Mouse (Mus musculus) neural tube, embryonic 14.5 days (tissue): Measurements from ENCODE around the gene Agap3. TPM values are rescaled to one million over a fixed set of nuclear protein-coding genes. Genes with fewer than 3 reads are reported as not detected.

Experiments used
- ATAC-seq: fragments of 200-750 bp; cut with Nextera tagmentation; 2 replicates; pipeline ENCODE4 v1.8.0; 2017; ENCODE audit warnings: low read depth, mild to moderate bottlenecking, moderate TSS enrichment, moderate library complexity
- H3K27ac ChIP-seq: fragments of 300-500 bp; sonication (generic); 2 replicates; pipeline ENCODE4 v1.5.1; 2014; ENCODE audit warnings: low read depth, mild to moderate bottlenecking, control low read depth, low read length, moderate library complexity, mixed read lengths
- H3K27me3 ChIP-seq: fragments of 300-500 bp; sonication (generic); 2 replicates; pipeline ENCODE4 v1.6.1; 2014; ENCODE audit warnings: low read length; ENCODE audit not compliant: control insufficient read depth, insufficient read depth
- H3K36me3 ChIP-seq: fragments of 300-500 bp; sonication (generic); 2 replicates; pipeline ENCODE4 v1.6.1; 2014; ENCODE audit warnings: low read length, mixed read lengths; ENCODE audit not compliant: control insufficient read depth, insufficient read depth
- H3K4me1 ChIP-seq: fragments of 300-500 bp; sonication (generic); 2 replicates; pipeline ENCODE4 v1.6.1; 2014; ENCODE audit warnings: low read length; ENCODE audit not compliant: control insufficient read depth, insufficient read depth
- H3K4me2 ChIP-seq: fragments of 300-500 bp; sonication (generic); 2 replicates; pipeline ENCODE4 v1.6.1; 2014; ENCODE audit warnings: mild to moderate bottlenecking, low read depth, low read length, control low read depth
- H3K4me3 ChIP-seq: fragments of 300-500 bp; sonication (generic); 2 replicates; pipeline ENCODE4 v1.5.1; 2014; ENCODE audit warnings: low read depth, low read length, control low read depth, mixed read lengths
- H3K9ac ChIP-seq: fragments of 300-500 bp; sonication (generic); replicated peaks from 2 replicates; pipeline ENCODE4 v1.6.1; 2014; ENCODE audit warnings: low read depth, mild to moderate bottlenecking, control low read depth, low read length, mixed read lengths
- H3K9me3 ChIP-seq: fragments of 300-500 bp; sonication (generic); 2 replicates; pipeline ENCODE4 v1.6.1; 2016; ENCODE audit warnings: low read length; ENCODE audit not compliant: control insufficient read depth
- WGBS: fragments of 180-500 bp; shearing (Covaris S2); extraction: QIAGEN DNeasy Blood & Tissue Kit; methylation state at CpG from one replicate; pipeline ENCODE4 v1.1.7; 2014; 5-methylcytosine and 5-hydroxymethylcytosine counted together
- polyA plus RNA-seq: library from polyadenylated mRNA; unstranded; fragments of >200 nt; fragmentation: Nextera tagmentation; extraction: Ambion mirVana; gene quantifications from 2 replicates; pipeline ENCODE4 v1.2.1, GENCODE M21; 2014

Gene Agap3
- polyA plus RNA-seq, 1 experiment from 2014 or later, result 59.3 TPM

DNA sequence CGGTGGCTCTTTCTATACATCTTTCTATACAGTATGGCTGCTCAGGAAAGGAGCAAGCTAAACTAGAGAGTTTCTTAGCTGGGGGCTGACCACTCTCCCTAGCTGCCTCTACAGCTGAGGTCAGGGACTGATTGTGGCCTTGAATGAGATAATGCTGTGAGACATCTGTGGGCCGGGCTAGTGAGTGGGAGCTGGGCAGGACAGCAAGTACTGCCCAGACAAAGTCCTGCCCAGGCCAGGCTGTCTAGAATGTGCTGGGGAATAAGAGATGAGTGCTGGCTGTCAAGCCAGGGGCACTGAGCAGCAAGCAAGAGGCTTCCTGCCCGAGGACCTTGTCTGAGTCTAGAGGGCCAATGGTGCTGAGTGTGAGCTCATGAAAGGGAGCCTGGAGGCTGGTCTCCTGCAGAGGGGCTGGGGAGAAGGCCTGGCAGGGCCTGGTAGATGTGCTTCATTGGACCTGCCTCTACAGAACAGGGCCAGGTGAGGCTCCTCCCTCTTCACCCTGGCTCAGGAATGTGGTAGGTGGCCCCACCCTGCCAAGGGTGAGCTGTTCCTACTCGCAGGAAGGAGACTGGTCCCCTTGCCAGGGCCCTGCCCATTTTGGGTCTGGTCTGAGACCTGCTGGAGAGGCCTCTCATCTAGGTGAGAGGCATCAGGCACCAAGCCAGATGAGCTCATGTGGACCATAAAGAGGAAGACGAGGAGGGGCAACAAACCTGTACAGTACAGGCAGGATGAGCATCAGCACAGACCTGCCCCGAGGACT lies 23.7 kb downstream of the Agap3 start:
- Histone ChIP-seq H3K4me3 (no peak overlapping the region), H3K27ac (no peak overlapping the region), H3K36me3 (peaks cover 30% of the 10 kb centered on the region), H3K9me3 (no peaks in the 10 kb centered on the region), H3K9ac (peak overlapping the region; percentile 44; the same call in 1 of the 2 replicates), H3K4me1 (peaks cover 22% of the 10 kb centered on the region), H3K4me2 (peak overlapping the region; percentile 61), H3K27me3 (peaks cover 2% of the 10 kb centered on the region; the same call in 1 of the 2 replicates)
- 79% methylated on average over 6 of the region's 6 CpGs for WGBS
- no peak for ATAC-seq

DNA sequence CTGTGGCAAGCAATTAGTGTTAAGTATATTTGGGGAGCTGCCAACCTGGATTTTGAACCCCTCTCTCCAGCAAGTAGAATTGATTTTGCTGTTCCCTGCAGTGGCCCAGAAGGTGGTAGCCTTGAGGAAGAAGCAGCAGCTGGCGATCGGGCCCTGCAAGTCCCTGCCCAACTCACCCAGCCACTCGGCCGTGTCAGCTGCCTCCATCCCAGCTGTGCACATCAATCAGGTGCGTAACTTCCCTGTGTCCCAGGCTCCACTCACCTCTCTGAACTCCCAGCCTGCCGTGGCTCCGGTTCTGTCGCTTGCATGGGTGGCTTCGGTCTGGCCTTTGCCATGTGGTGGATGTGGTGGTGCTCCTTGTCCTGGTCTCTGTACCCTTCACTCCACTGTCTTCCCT lies 25.9 kb downstream of the Agap3 start:
- Histone ChIP-seq H3K27me3 (peaks cover 2% of the 10 kb centered on the region; the same call in 1 of the 2 replicates), H3K4me2 (no peak overlapping the region), H3K9ac (no peak overlapping the region), H3K4me1 (peaks cover 22% of the 10 kb centered on the region), H3K36me3 (peaks cover 34% of the 10 kb centered on the region), H3K9me3 (no peaks in the 10 kb centered on the region), H3K4me3 (no peak overlapping the region), H3K27ac (no peak overlapping the region)
- 88% methylated on average over 9 of the region's 9 CpGs for WGBS
- ATAC-seq, result no peak

DNA sequence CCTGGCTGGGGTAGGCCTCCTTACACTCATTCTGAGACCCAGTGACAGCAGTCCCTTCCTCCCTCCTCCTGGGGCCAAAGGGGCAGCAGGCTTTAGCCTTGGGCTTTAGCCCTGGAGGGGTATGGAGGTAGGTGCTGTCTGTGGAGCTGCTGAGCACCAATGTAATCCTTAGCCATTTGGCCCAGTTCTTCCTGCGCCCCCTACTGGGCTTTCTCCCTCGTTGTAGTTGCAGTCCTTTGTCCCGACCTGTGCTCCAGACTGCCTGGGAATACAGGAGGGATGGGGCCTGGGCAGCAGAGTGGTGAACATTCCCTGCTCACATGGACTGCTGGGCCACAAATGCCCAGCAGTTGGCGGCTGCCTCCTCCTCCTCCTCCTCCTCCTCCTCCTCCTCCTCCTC lies 29.7 kb downstream of the Agap3 start:
- 0 out of 2 replicates have a peak, but pooled peaks have one; percentile 21 for ATAC-seq
- Histone ChIP-seq H3K4me1 (peaks cover 27% of the 10 kb centered on the region), H3K36me3 (peaks cover 41% of the 10 kb centered on the region), H3K27me3 (no peaks in the 10 kb centered on the region), H3K9ac (no peak overlapping the region), H3K4me2 (no peak overlapping the region), H3K27ac (no peak overlapping the region), H3K4me3 (no peak overlapping the region), H3K9me3 (no peaks in the 10 kb centered on the region)
- WGBS, result 9% methylated on average over 4 of the region's 4 CpGs

- Histone ChIP-seq H3K27me3 (no peaks in the 10 kb centered on the region), H3K9me3 (no peaks in the 10 kb centered on the region), H3K27ac (no peak overlapping the region), H3K4me2 (no peak overlapping the region), H3K9ac (no peak overlapping the region), H3K4me3 (no peak overlapping the region), H3K36me3 (peaks cover 37% of the 10 kb centered on the region), H3K4me1 (peaks cover 27% of the 10 kb centered on the region)
- no peak for ATAC-seq
- WGBS, result 59% methylated on average over 34 of the region's 41 CpGs
Measured at GRCm38 (mm10) chr5:24482247-24483079, 30.5 kb downstream of the Agap3 start.

GRCm38 (mm10) chr5:24483326-24483725 lies 31.3 kb downstream of the Agap3 start:
- Histone ChIP-seq H3K27me3 (no peaks in the 10 kb centered on the region), H3K9ac (no peak overlapping the region), H3K27ac (no peak overlapping the region), H3K4me2 (no peak overlapping the region), H3K4me3 (no peak overlapping the region), H3K4me1 (peaks cover 30% of the 10 kb centered on the region), H3K9me3 (no peaks in the 10 kb centered on the region), H3K36me3 (peaks cover 36% of the 10 kb centered on the region)
- 25% methylated on average over 11 of the region's 11 CpGs for WGBS
- peak; percentile 39 for ATAC-seq

DNA sequence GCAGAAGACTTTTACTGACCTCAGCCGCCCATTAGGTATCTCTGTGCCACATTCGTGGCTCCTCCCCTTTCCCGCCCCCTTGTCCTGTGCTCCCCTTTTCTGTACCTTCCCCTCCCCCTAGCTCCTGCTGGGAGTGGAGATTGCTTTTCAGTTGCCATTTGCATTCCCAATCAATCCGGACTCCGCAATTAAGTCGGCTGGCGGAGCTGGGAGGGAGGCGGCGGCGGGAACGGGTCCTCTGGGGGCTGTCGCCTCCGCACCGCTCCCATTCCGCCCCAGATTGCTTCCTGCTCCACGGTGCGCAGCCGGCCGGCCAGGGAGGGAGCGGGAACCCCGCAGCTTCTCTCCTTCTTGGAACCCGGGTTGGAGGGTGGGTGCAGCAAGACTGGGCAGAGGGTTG lies 33.0 kb downstream of the Agap3 start:
- peaks cover 35% of the 10 kb centered on the region for H3K4me1 ChIP-seq
- H3K27ac ChIP-seq, result peak overlapping the region; percentile 78
- WGBS, result 7% methylated on average over 22 of the region's 22 CpGs
- ATAC-seq, result peak; percentile 39
- peaks cover 31% of the 10 kb centered on the region for H3K36me3 ChIP-seq
- no peaks in the 10 kb centered on the region for H3K9me3 ChIP-seq
- no peaks in the 10 kb centered on the region for H3K27me3 ChIP-seq
- no peak overlapping the region for H3K4me3 ChIP-seq
- H3K9ac ChIP-seq, result 0 out of 2 replicates have a peak overlapping the region, but pooled peaks have one; percentile 11
- peak overlapping the region; percentile 38 for H3K4me2 ChIP-seq

DNA sequence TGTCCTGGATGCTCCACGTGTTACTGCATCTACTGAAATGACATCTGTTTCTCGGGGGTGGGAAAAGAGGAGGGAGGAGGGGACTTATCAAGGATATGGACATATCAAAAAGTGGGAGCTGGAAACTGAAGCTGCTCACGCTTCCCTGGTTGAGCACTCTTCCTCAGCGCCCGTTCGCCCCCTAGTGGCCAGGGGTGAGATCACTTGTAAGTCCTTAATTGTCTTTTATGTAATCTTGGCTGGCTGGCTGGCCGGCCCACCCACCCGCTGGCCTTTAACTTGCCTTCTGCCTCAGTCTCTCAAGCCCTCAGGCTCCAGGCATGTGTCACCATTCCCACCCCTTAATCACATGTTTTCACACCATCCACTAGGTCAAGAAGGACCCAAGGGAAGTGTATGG lies 34.1 kb downstream of the Agap3 start:
- 2% methylated on average over 8 of the region's 8 CpGs for WGBS
- no peak overlapping the region for H3K27ac ChIP-seq
- peaks cover 44% of the 10 kb centered on the region for H3K4me1 ChIP-seq
- ATAC-seq, result no peak
- H3K36me3 ChIP-seq, result peaks cover 24% of the 10 kb centered on the region; the same call in 1 of the 2 replicates
- H3K4me3 ChIP-seq, result no peak overlapping the region
- H3K4me2 ChIP-seq, result no peak overlapping the region
- no peaks in the 10 kb centered on the region for H3K9me3 ChIP-seq
- H3K27me3 ChIP-seq, result no peaks in the 10 kb centered on the region
- H3K9ac ChIP-seq, result no peak overlapping the region

DNA sequence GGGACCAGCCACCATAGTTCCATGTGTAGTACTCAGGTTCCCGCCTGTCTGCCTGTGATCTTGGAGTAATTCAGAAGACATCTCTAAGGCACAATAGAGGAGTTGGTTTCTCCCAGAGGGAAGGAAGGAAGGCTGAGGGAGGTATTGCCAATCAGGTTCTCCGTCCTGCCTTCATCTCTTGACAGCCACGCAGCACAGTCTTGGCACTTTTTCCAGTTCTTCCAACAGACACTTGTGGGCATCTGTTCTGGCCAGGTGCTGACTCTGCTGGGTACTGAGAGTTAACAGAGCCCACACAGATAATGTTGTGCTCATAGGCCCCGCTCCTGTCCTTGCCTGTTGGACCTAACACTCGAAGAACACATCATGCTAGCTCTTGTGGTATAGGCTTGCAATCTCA lies 34.8 kb downstream of the Agap3 start:
- Histone ChIP-seq H3K27ac (no peak overlapping the region), H3K4me3 (no peak overlapping the region), H3K9ac (no peak overlapping the region), H3K4me1 (peaks cover 49% of the 10 kb centered on the region), H3K36me3 (peaks cover 24% of the 10 kb centered on the region; the same call in 1 of the 2 replicates), H3K9me3 (no peaks in the 10 kb centered on the region), H3K27me3 (no peaks in the 10 kb centered on the region), H3K4me2 (no peak overlapping the region)
- no peak for ATAC-seq
- 93% methylated on average over 5 of the region's 5 CpGs for WGBS
